Mouse (Mus musculus) heart, adult 2 months (tissue): ENCODE measurements around the gene Mgat5. TPM values are rescaled to one million over a fixed set of nuclear protein-coding genes. Genes with fewer than 3 reads are reported as not detected.

Experiments used
- DNase-seq, 2 experiments: peaks; one replicate each; pipeline ENCODE4 v3.0.0; 2021
- H3K27ac ChIP-seq: fragments of 200-600 bp; 2 replicates; pipeline ENCODE4 v1.8.1; 2022
- H3K27me3 ChIP-seq: fragments of 200-500 bp; 2 replicates; pipeline ENCODE4 v1.6.1; 2012; ENCODE audit warnings: mild to moderate bottlenecking, low read length, inconsistent platforms, mixed read lengths; ENCODE audit not compliant: control insufficient read depth, insufficient read depth
- H3K36me3 ChIP-seq: fragments of 200-500 bp; 2 replicates; pipeline ENCODE4 v1.6.1; 2012; ENCODE audit warnings: low read length, inconsistent platforms; ENCODE audit not compliant: control insufficient read depth, insufficient read depth
- H3K4me1 ChIP-seq: fragments of 200-500 bp; 2 replicates; pipeline ENCODE4 v1.6.1; 2011; ENCODE audit warnings: low read length; ENCODE audit not compliant: control insufficient read depth, insufficient read depth
- H3K4me3 ChIP-seq: fragments of 200-600 bp; 2 replicates; pipeline ENCODE4 v1.8.1; 2022
- H3K79me2 ChIP-seq: fragments of 200-500 bp; replicated peaks from 2 replicates; pipeline ENCODE4 v1.6.1; 2012; ENCODE audit warnings: mild to moderate bottlenecking, inconsistent platforms, low read length, moderate library complexity, mixed read lengths; ENCODE audit not compliant: control insufficient read depth, insufficient read depth
- H3K9ac ChIP-seq: fragments of 200-500 bp; 2 replicates; pipeline ENCODE4 v1.6.1; 2012; ENCODE audit warnings: low read depth, mild to moderate bottlenecking, control low read depth, inconsistent platforms, low read length, mixed read lengths
- CTCF ChIP-seq: fragments of 200-600 bp; IDR thresholded peaks from 2 replicates; pipeline ENCODE4 v1.8.1; 2022; ENCODE audit warnings: antibody characterized with exemption, mild to moderate bottlenecking, moderate library complexity
- EP300 ChIP-seq: fragments of 200-500 bp; IDR thresholded peaks from 2 replicates; pipeline ENCODE4 v1.6.1; 2011; ENCODE audit warnings: low read depth, low read length, control low read depth; ENCODE audit not compliant: insufficient read depth
- POLR2A ChIP-seq: fragments of 200-500 bp; IDR thresholded peaks from 2 replicates; pipeline ENCODE4 v1.6.1; 2011; ENCODE audit warnings: mild to moderate bottlenecking, low read depth, low read length, control low read depth; ENCODE audit not compliant: insufficient read depth
- WGBS: fragments of 180-500 bp; shearing (Covaris S2); methylation state at CpG from one replicate; pipeline ENCODE4 v1.1.7; 2018; 5-methylcytosine and 5-hydroxymethylcytosine counted together
- intact Hi-C: fragments of 180-260 bp; cut with DNase I; formaldehyde crosslinking; loops from one replicate; pipeline ENCODE4 v1.15.1; 2025
- polyA plus RNA-seq: library from polyadenylated mRNA; depleted of rRNA; stranded (reverse); fragments of >200 nt; gene quantifications from 2 replicates; pipeline ENCODE4 v1.2.3, GENCODE M21; 2012
- total RNA-seq, 2 experiments: library from RNA; stranded (reverse); gene quantifications; 2 replicates each; pipeline ENCODE4 v1.2.3; 2021

The Mgat5 gene
- total and polyA plus RNA-seq, 3 experiments = 5.6 to 16.7 (median 13.6) TPM

DNA sequence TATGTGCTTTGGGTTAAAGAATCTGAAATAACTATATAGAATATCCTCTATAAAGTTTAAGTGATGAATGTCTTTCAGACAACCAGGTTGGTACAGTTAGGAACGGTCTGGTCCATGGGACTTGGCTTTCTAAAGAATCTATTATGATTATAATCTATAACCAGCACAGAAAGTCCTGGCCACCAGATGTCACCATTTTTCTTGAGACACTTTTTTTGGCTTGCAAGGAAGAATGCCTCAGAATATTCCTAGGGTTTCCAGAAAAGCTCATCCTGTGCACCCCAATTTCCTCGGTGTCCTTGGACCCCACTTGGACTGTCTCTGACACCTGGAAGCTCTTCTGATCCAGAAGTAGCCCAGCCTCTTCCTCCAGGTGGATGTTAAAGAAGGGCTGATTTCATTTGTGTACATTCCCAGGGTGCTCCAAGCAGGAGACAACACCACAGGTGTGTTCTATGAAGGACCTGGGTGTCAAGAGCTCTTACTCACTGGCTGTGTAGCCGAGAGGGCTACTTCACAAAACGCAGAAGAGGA is 1.5 kb upstream of the Mgat5 start:
- H3K36me3 ChIP-seq = no peaks in the 10 kb centered on the region
- H3K27ac ChIP-seq = no peak overlapping the region
- H3K79me2 ChIP-seq = peaks cover 2% of the 10 kb centered on the region; the same call in 1 of the 2 replicates
- H3K9ac ChIP-seq = no peak overlapping the region
- intact Hi-C loops = loop anchor here (1.0 to 10.0 kb wide), 3 partner anchors 54 to 572 kb away; partner anchors contain the start of gene Ccnt2
- H3K27me3 ChIP-seq = no peaks in the 10 kb centered on the region
- peak; percentile 27 to 34 for DNase-seq
- no peaks in the 10 kb centered on the region; the same call in 1 of the 2 replicates for H3K4me1 ChIP-seq
- no peak overlapping the region for H3K4me3 ChIP-seq
- 40% methylated on average over 4 of the region's 4 CpGs for WGBS
- TF ChIP-seq POLR2A (no peak), CTCF (peak; percentile 80), EP300 (no peak)

DNA sequence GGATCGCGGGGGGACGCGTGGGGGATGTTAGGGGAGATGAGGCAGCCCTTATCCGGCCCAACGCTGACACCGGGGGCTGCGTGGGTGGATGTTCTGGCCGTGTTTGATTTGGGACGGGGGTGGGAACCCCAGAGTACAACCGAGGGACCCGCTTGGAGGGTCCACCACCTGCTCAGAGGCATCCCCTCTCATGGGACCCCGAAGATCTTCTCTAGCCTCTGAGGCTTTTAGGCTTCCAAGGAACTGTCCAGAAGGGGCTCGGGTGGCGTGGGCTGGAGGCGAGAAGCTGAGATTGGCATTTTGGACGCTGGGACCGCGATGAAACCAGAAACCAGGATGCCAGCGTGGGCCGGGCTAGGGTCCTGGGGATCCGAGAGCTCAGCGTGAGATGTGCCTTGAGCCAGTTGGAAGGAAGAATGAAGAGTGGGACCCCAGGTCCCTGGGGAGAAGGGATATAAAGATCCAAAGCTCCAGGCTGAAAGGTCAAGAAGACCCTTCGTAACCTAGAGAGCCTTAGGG is 745 bp downstream of the Mgat5 start:
- H3K36me3 ChIP-seq = no peaks in the 10 kb centered on the region
- no peak for DNase-seq
- no peaks in the 10 kb centered on the region for H3K27me3 ChIP-seq
- TF ChIP-seq EP300 (no peak), CTCF (no peak), POLR2A (no peak)
- H3K4me3 ChIP-seq = peak overlapping the region; percentile 96
- peaks cover 1% of the 10 kb centered on the region for H3K4me1 ChIP-seq
- intact Hi-C loops = loop anchor here (2.0 to 10.0 kb wide), 4 partner anchors 35 to 569 kb away; partner anchors contain the start of gene Ccnt2
- peaks cover 2% of the 10 kb centered on the region; the same call in 1 of the 2 replicates for H3K79me2 ChIP-seq
- peak overlapping the region; percentile 96 for H3K27ac ChIP-seq
- WGBS = under 1% methylated on average over 24 of the region's 24 CpGs
- H3K9ac ChIP-seq = peak overlapping the region; percentile 76

DNA sequence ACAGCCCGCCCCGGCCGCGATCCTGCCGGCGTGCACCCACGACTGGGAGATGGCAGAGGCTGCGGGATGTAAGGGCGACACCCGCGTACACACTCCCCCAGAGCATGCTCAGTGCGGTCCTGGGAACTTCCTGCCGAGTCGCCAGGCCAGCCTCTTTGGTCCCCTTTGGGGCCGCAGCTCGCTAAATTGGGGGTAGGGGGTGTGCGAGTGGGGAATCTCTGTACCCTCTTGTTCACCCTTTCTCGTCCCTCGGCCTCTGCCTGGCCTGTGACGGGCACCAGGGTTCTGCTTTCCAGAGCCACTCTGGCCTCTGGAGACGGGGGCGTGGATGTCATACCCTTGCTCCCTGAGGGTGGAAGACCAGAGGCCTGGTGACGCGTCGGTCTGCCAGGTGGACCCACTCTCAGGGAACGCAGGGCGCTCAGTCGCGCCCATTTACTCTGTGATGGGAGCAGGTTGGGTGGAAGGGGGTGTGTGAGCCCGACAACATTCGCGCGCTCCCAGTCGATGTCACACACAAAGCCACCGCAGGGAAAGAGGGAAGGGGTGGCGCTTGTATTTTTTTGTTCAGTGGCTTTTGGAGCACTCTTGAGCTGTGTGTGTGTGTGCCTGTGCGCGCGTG is 1.3 kb downstream of the Mgat5 start:
- under 1% methylated on average over 39 of the region's 39 CpGs for WGBS
- TF ChIP-seq CTCF (no peak), POLR2A (no peak), EP300 (no peak)
- H3K9ac ChIP-seq = peak overlapping the region; percentile 76
- DNase-seq = peak; percentile 68 to 71
- H3K27ac ChIP-seq = peak overlapping the region; percentile 96
- peak overlapping the region; percentile 96 for H3K4me3 ChIP-seq
- intact Hi-C loops = loop anchor here (2.0 to 10.0 kb wide), 3 partner anchors 35 to 569 kb away; partner anchors contain the start of gene Ccnt2
- no peaks in the 10 kb centered on the region for H3K27me3 ChIP-seq
- peaks cover 1% of the 10 kb centered on the region for H3K4me1 ChIP-seq
- H3K79me2 ChIP-seq = peaks cover 2% of the 10 kb centered on the region
- H3K36me3 ChIP-seq = no peaks in the 10 kb centered on the region

DNA sequence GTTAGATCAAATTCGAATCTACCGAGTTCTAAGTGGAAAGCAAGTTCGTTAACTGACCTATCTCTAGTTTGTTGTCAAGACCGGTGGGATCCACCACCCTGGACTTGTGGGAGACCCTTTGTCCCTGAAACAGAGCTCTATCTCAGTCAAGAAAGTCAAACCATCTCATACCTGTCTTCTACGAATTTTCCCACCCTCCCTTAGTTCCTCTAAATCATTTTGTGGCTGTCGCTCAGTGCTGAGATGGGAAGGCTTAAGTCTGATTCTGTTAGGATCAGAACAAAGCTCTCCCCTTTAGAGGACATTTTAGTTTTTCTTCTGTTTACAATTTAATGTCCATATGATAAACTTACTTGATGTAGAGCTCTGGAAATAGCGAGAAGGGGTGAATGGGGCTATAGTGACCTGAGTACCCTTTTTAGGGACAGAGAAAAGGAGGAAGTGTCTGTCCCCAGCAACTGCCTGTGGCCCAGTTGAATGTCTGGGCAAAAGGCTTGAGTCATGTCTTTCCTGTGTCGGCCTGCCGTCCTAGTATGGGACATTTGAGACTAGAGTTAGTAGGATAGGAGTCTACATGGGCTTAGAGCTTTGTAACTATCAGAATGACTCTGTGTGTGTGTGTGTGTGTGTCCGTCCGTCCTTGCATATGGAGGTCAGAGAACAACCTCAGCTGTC is 2.2 kb downstream of the Mgat5 start:
- TF ChIP-seq POLR2A = no peak
- no peak for TF ChIP-seq EP300
- no peak for TF ChIP-seq CTCF
- WGBS = 66% methylated on average over 11 of the region's 11 CpGs
- Histone ChIP-seq H3K27ac (no peak overlapping the region), H3K4me1 (peaks cover 1% of the 10 kb centered on the region), H3K4me3 (no peak overlapping the region), H3K9ac (no peak overlapping the region), H3K27me3 (no peaks in the 10 kb centered on the region), H3K79me2 (peaks cover 2% of the 10 kb centered on the region), H3K36me3 (no peaks in the 10 kb centered on the region)
- intact Hi-C loops = loop anchor here (2.0 to 10.0 kb wide), 3 partner anchors 34 to 568 kb away; partner anchors contain the start of gene Ccnt2
- peak in 1 of 2 experiments; percentile 17 for DNase-seq

GRCm38 (mm10) chr1:127208167-127208566 is 3.4 kb downstream of the Mgat5 start:
- 90% methylated on average over 9 of the region's 9 CpGs for WGBS
- TF ChIP-seq POLR2A (no peak), CTCF (no peak), EP300 (no peak)
- no peak overlapping the region for H3K9ac ChIP-seq
- H3K4me3 ChIP-seq = no peak overlapping the region
- intact Hi-C loops = loop anchor here (5.0 to 10.0 kb wide), 2 partner anchors 129 to 567 kb away; partner anchors contain the start of gene Ccnt2
- peaks cover 3% of the 10 kb centered on the region for H3K4me1 ChIP-seq
- H3K27me3 ChIP-seq = no peaks in the 10 kb centered on the region
- H3K27ac ChIP-seq = no peak overlapping the region
- peaks cover 4% of the 10 kb centered on the region for H3K79me2 ChIP-seq
- no peaks in the 10 kb centered on the region for H3K36me3 ChIP-seq
- no peak for DNase-seq
